Mouse (Mus musculus) heart, embryonic 16.5 days (tissue): Measurements from ENCODE around the gene Rsph10b. TPM values are rescaled to one million over a fixed set of nuclear protein-coding genes. Genes with fewer than 3 reads are reported as not detected.

Experiments used
- ATAC-seq: fragments of 200-750 bp; cut with Nextera tagmentation; replicated peaks from 2 replicates; pipeline ENCODE4 v1.8.0; 2017; ENCODE audit warnings: moderate number of reproducible peaks; ENCODE audit not compliant: insufficient read depth, low FRiP score; ENCODE audit errors: extremely low read depth
- H3K27ac ChIP-seq: fragments of 300-500 bp; sonication (generic); 2 replicates; pipeline ENCODE4 v1.5.1; 2014; ENCODE audit warnings: mild to moderate bottlenecking, low read length, control low read depth, moderate library complexity
- H3K27me3 ChIP-seq: fragments of 300-500 bp; sonication (generic); 2 replicates; pipeline ENCODE4 v1.6.1; 2014; ENCODE audit warnings: low read length, mixed read lengths; ENCODE audit not compliant: control insufficient read depth, insufficient read depth
- H3K36me3 ChIP-seq: fragments of 300-500 bp; sonication (generic); 2 replicates; pipeline ENCODE4 v1.6.1; 2014; ENCODE audit not compliant: control insufficient read depth, insufficient read depth
- H3K4me1 ChIP-seq: fragments of 300-500 bp; sonication (generic); 2 replicates; pipeline ENCODE4 v1.6.1; 2014; ENCODE audit warnings: low read length, mixed read lengths; ENCODE audit not compliant: control insufficient read depth, insufficient read depth
- H3K4me2 ChIP-seq: fragments of 300-500 bp; sonication (generic); 2 replicates; pipeline ENCODE4 v1.6.1; 2014; ENCODE audit warnings: low read depth, mild to moderate bottlenecking, control low read depth, low read length
- H3K4me3 ChIP-seq: fragments of 300-500 bp; sonication (generic); 2 replicates; pipeline ENCODE4 v1.5.1; 2014; ENCODE audit warnings: mild to moderate bottlenecking, control low read depth, low read length
- H3K9ac ChIP-seq: fragments of 300-500 bp; sonication (generic); 2 replicates; pipeline ENCODE4 v1.6.1; 2014; ENCODE audit warnings: low read length, control low read depth
- H3K9me3 ChIP-seq: fragments of 300-500 bp; sonication (generic); replicated peaks from 2 replicates; pipeline ENCODE4 v1.6.1; 2016; ENCODE audit warnings: low read length; ENCODE audit not compliant: control insufficient read depth
- whole genome bisulfite sequencing: fragments of 180-500 bp; shearing (Covaris S2); extraction: QIAGEN DNeasy Blood & Tissue Kit; methylation state at CpG from one replicate; pipeline ENCODE4 v1.1.7; 2014; 5-methylcytosine and 5-hydroxymethylcytosine counted together
- polyA plus RNA-seq: library from polyadenylated mRNA; unstranded; fragments of >200 nt; fragmentation: Nextera tagmentation; extraction: Ambion mirVana; gene quantifications from 2 replicates; pipeline ENCODE4 v1.2.1, GENCODE M21; 2015

The Rsph10b gene
- polyA plus RNA-seq, 1 experiment from 2014 or later: 1.9 TPM

DNA sequence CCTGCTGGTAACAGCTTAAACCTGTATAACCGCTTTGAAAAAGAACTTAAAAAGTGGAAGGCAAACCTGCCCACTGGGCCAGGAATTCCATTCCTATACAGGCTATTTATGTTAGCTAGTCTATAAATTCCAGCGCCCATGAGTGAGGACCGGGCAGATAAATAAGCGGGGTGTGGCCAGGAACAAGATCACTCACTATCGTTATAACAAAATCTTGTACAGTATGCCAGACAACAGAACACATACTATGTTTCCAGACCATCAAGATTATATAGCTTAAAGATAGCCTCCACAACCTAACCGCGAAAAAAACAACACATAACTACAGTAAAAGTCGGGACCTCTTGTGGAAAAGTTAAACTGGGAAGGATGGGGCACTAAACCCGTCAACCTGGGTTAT lies 23.9 kb upstream of the Rsph10b start:
- no peaks in the 10 kb centered on the region for H3K27me3 ChIP-seq
- H3K36me3 ChIP-seq: peaks cover 20% of the 10 kb centered on the region
- H3K4me2 ChIP-seq: peak overlapping the region; percentile 66
- no peaks in the 10 kb centered on the region for H3K9me3 ChIP-seq
- ATAC-seq: no peak
- peaks cover 32% of the 10 kb centered on the region for H3K4me1 ChIP-seq
- peak overlapping the region; percentile 94 for H3K27ac ChIP-seq
- H3K4me3 ChIP-seq: peak overlapping the region; percentile 70
- 3% methylated on average over 9 of the region's 9 CpGs for WGBS
- peak overlapping the region; percentile 74 for H3K9ac ChIP-seq

- H3K4me1 ChIP-seq: peaks cover 29% of the 10 kb centered on the region
- H3K27me3 ChIP-seq: no peaks in the 10 kb centered on the region
- H3K9ac ChIP-seq: peak within 1 kb of the TSS; percentile 74
- peak within 1 kb of the TSS; percentile 70 for H3K4me3 ChIP-seq
- ATAC-seq: peak; percentile 99
- under 1% methylated on average over 70 of the region's 70 CpGs for WGBS
- H3K36me3 ChIP-seq: peaks cover 17% of the 10 kb centered on the region
- peak within 1 kb of the TSS; percentile 94 for H3K27ac ChIP-seq
- peak within 1 kb of the TSS; percentile 90 for H3K4me2 ChIP-seq
- H3K9me3 ChIP-seq: no peaks in the 10 kb centered on the region
Measured at GRCm38 (mm10) chr5:143909417-143910400, 23.1 kb upstream of the Rsph10b start, which contains the start of the genes Aimp2 and Pms2. Aimp2 (minus strand) TSS chr5:143909847. Pms2 (plus strand) TSS chr5:143909964.

GRCm38 (mm10) chr5:143916221-143916620 lies 16.6 kb upstream of the Rsph10b start:
- Histone ChIP-seq H3K27ac (no peak overlapping the region), H3K36me3 (peaks cover 21% of the 10 kb centered on the region), H3K4me3 (no peak overlapping the region), H3K9me3 (no peaks in the 10 kb centered on the region), H3K4me2 (no peak overlapping the region), H3K9ac (no peak overlapping the region), H3K27me3 (no peaks in the 10 kb centered on the region), H3K4me1 (no peaks in the 10 kb centered on the region; the same call in 1 of the 2 replicates)
- 94% methylated on average over 9 of the region's 9 CpGs for WGBS
- ATAC-seq: no peak

GRCm38 (mm10) chr5:143917418-143917817 lies 15.4 kb upstream of the Rsph10b start:
- Histone ChIP-seq H3K4me1 (no peaks in the 10 kb centered on the region), H3K36me3 (peaks cover 28% of the 10 kb centered on the region)
- no peak for ATAC-seq

DNA sequence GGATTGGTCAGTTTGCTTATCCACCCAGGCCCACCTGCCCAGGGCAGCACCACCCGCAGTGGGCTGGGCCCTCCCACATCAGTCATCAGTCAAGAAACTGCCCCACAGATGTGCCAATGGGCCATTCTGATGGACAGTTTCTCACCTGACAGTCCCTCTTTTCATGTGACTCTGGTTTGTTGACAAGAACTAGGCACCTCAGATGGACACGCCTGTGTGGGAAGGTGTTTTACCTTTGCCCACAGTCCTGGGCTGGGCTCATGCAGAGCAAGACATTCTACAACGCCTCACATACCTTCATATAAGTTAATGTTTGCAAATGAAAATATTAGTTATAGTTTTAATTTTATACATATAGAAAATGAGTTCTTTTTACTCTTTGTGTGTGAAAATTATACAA lies 14.7 kb upstream of the Rsph10b start:
- Histone ChIP-seq H3K9me3 (no peaks in the 10 kb centered on the region), H3K36me3 (peaks cover 30% of the 10 kb centered on the region), H3K4me1 (no peaks in the 10 kb centered on the region), H3K4me2 (no peak overlapping the region), H3K27ac (no peak overlapping the region), H3K4me3 (no peak overlapping the region), H3K9ac (no peak overlapping the region), H3K27me3 (no peaks in the 10 kb centered on the region)
- ATAC-seq: no peak
- 91% methylated on average over 3 of the region's 3 CpGs for WGBS

More at GRCm38 (mm10) chr5:143917418-143917817, 15.4 kb upstream of the Rsph10b start:
- Histone ChIP-seq H3K27ac (no peak overlapping the region), H3K27me3 (no peaks in the 10 kb centered on the region), H3K4me3 (no peak overlapping the region), H3K4me2 (no peak overlapping the region), H3K9me3 (no peaks in the 10 kb centered on the region), H3K9ac (no peak overlapping the region)
- 48% methylated on average over 5 of the region's 5 CpGs for WGBS

- H3K27me3 ChIP-seq: no peaks in the 10 kb centered on the region
- H3K4me2 ChIP-seq: no peak overlapping the region
- no peaks in the 10 kb centered on the region for H3K9me3 ChIP-seq
- H3K4me1 ChIP-seq: no peaks in the 10 kb centered on the region
- H3K9ac ChIP-seq: no peak overlapping the region
- no peak overlapping the region for H3K27ac ChIP-seq
- peaks cover 47% of the 10 kb centered on the region for H3K36me3 ChIP-seq
- ATAC-seq: no peak
- H3K4me3 ChIP-seq: no peak overlapping the region
- 67% methylated on average over 6 of the region's 6 CpGs for WGBS
Measured at GRCm38 (mm10) chr5:143924781-143925452, 7.9 kb upstream of the Rsph10b start.

DNA sequence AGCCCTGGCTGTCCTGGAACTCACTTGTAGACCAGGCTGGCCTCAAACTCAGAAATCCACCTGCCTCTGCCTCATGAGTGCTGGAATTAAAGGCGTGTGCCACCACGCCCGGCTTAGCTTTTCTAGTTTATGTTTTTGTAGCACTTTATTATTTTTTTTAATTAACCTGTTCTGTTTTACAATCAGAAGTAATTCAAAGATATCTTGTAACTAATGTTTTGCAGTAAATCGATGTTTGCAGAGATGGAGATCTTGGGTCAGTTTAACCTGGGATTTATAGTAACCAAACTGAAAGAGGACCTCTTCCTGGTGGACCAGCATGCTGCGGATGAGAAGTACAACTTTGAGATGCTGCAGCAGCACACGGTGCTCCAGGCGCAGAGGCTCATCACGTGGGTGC lies 5.0 kb upstream of the Rsph10b start, which contains the start of gene Gm42421:
Gene Gm42421 (plus strand): TSS at position 301 of the 400 bp plus-strand sequence.
- H3K9ac ChIP-seq: no peak within 1 kb of the TSS
- no peak within 1 kb of the TSS for H3K4me3 ChIP-seq
- WGBS: 91% methylated on average over 8 of the region's 8 CpGs
- ATAC-seq: no peak
- peaks cover 49% of the 10 kb centered on the region for H3K36me3 ChIP-seq
- H3K27ac ChIP-seq: no peak within 1 kb of the TSS
- H3K27me3 ChIP-seq: no peaks in the 10 kb centered on the region
- no peaks in the 10 kb centered on the region for H3K9me3 ChIP-seq
- H3K4me1 ChIP-seq: no peaks in the 10 kb centered on the region; the same call in 1 of the 2 replicates
- no peak within 1 kb of the TSS for H3K4me2 ChIP-seq

GRCm38 (mm10) chr5:143929291-143929690 lies 3.5 kb upstream of the Rsph10b start:
- Histone ChIP-seq H3K4me2 (no peak overlapping the region), H3K4me3 (no peak overlapping the region), H3K4me1 (no peaks in the 10 kb centered on the region; the same call in 1 of the 2 replicates), H3K9me3 (no peaks in the 10 kb centered on the region), H3K27me3 (no peaks in the 10 kb centered on the region), H3K27ac (no peak overlapping the region), H3K9ac (no peak overlapping the region), H3K36me3 (peaks cover 40% of the 10 kb centered on the region)
- no peak for ATAC-seq
- 93% methylated on average over 4 of the region's 4 CpGs for WGBS
